Mouse (Mus musculus): ENCODE measurements at regions not wholly inside any gene's neighbourhood (a gene's known extent, or its start where the extent isn't known, plus 50 kb on each side); places are given as distances from the start of the nearest gene placed in this dataset.

- no peak for TF ChIP-seq MAFK (IDR thresholded peaks at IDR 0.05; ENCODE audit: borderline replicate concordance, low read depth, low read length)
These were observed 137.3 kb downstream of the Cox18 start (continued) for GRCm38 (mm10) chr5:90086491-90086890.

GRCm38 (mm10) chr5:90077025-90077536, 146.7 kb downstream of the Cox18 start:
- Histone ChIP-seq H3K4me1 (ENCODE audit: control insufficient read depth in 1 of 2, insufficient read depth in 2 of 2, low read length in 2 of 2) (no peaks in the 10 kb centered on the region), H3K9ac (ENCODE audit: control insufficient read depth, low read depth, low read length, poor library complexity, severe bottlenecking) (no peak overlapping the region), H3K4me3 (ENCODE audit: control insufficient read depth in 1 of 2, insufficient read depth in 1 of 2, low read depth in 2 of 2, low read length in 2 of 2) (no peak overlapping the region), H3K9me3 (replicated peaks; ENCODE audit: insufficient read depth, low read length) (no peaks in the 10 kb centered on the region), H3K27ac (ENCODE audit: control insufficient read depth, low read depth, low read length) (no peak overlapping the region), H3K27me3 (ENCODE audit: control insufficient read depth in 1 of 2, insufficient read depth in 2 of 2, low read length in 2 of 2) (peaks cover 0 to 4% of the 10 kb centered on the region in 2 experiments; a peak in 2 of 4 replicates), H3K36me3 (ENCODE audit: control insufficient read depth in 1 of 2, insufficient read depth in 2 of 2, low read length in 2 of 2) (no peaks in the 10 kb centered on the region), H3K79me2 (ENCODE audit: control insufficient read depth, insufficient read depth, low read length, poor library complexity) (no peaks in the 10 kb centered on the region)
- TF ChIP-seq GATA1 (IDR thresholded peaks at IDR 0.05; ENCODE audit: low read depth, low read length) (no peak), KAT2A (conservative IDR thresholded peaks at IDR 0.05; ENCODE audit: low read depth, low read length) (no peak), CTCF (IDR thresholded peaks at IDR 0.05 in 2 of 3, conservative IDR thresholded peaks at IDR 0.05 in 1 of 3; ENCODE audit: control insufficient read depth in 1 of 3, insufficient read depth in 1 of 3, low read depth in 2 of 3, low read length in 3 of 3, poor library complexity in 1 of 3, severe bottlenecking in 1 of 3) (no peak), SMC3 (IDR thresholded peaks at IDR 0.05; ENCODE audit: low read depth, low read length) (no peak), MAX (IDR thresholded peaks at IDR 0.05; ENCODE audit: low read length) (no peak), CHD1 (IDR thresholded peaks at IDR 0.05; ENCODE audit: low read depth, low read length) (no peak), ZNF384 (IDR thresholded peaks at IDR 0.05; ENCODE audit: low read depth, low read length) (no peak), EP300 (IDR thresholded peaks at IDR 0.05; ENCODE audit: low read depth in 1 of 2, low read length in 2 of 2) (no peak), ETS1 (IDR thresholded peaks at IDR 0.05; ENCODE audit: low read depth, low read length) (no peak), MEF2A (IDR thresholded peaks at IDR 0.05; ENCODE audit: extremely low read depth, insufficient replicate concordance, low read depth, low read length, poor library complexity, severe bottlenecking) (no peak), MXI1 (IDR thresholded peaks at IDR 0.05; ENCODE audit: low read depth, low read length) (no peak), POLR2A (IDR thresholded peaks at IDR 0.05; ENCODE audit: control insufficient read depth in 1 of 2, insufficient read depth in 1 of 2, low read depth in 1 of 2, low read length in 2 of 2, poor library complexity in 1 of 2) (no peak), USF1 (IDR thresholded peaks at IDR 0.05; ENCODE audit: low read depth, low read length) (no peak), NRF1 (IDR thresholded peaks at IDR 0.05; ENCODE audit: insufficient read depth, low read depth, low read length, poor library complexity, severe bottlenecking) (no peak), UBTF (IDR thresholded peaks at IDR 0.05; ENCODE audit: borderline replicate concordance, insufficient read depth, low read depth, low read length) (no peak), CHD2 (IDR thresholded peaks at IDR 0.05; ENCODE audit: low read length) (no peak)
- no peak for DNase-seq (ENCODE audit: low read depth, low spot score)

GRCm38 (mm10) chr5:90075629-90076349, 148.0 kb downstream of the Cox18 start:
- Histone ChIP-seq H3K27me3 (ENCODE audit: control insufficient read depth in 1 of 2, insufficient read depth in 2 of 2, low read length in 2 of 2) (peaks cover 0 to 3% of the 10 kb centered on the region in 2 experiments; a peak in 2 of 4 replicates), H3K9me3 (replicated peaks; ENCODE audit: insufficient read depth, low read length) (no peaks in the 10 kb centered on the region), H3K4me3 (ENCODE audit: control insufficient read depth in 1 of 2, insufficient read depth in 1 of 2, low read depth in 2 of 2, low read length in 2 of 2) (no peak overlapping the region), H3K36me3 (ENCODE audit: control insufficient read depth in 1 of 2, insufficient read depth in 2 of 2, low read length in 2 of 2) (no peaks in the 10 kb centered on the region), H3K4me1 (ENCODE audit: control insufficient read depth in 1 of 2, insufficient read depth in 2 of 2, low read length in 2 of 2) (no peaks in the 10 kb centered on the region), H3K9ac (ENCODE audit: control insufficient read depth, low read depth, low read length, poor library complexity, severe bottlenecking) (no peak overlapping the region), H3K27ac (ENCODE audit: control insufficient read depth, low read depth, low read length) (no peak overlapping the region), H3K79me2 (ENCODE audit: control insufficient read depth, insufficient read depth, low read length, poor library complexity) (no peaks in the 10 kb centered on the region)
- DNase-seq (ENCODE audit: low read depth, low spot score), result no peak
- no peak for TF ChIP-seq ZNF384 (IDR thresholded peaks at IDR 0.05; ENCODE audit: low read depth, low read length)

Data from MEL (cell line).